8 mouse cellular contexts compared by ENCODE assay signal in the genomic region with DNA sequence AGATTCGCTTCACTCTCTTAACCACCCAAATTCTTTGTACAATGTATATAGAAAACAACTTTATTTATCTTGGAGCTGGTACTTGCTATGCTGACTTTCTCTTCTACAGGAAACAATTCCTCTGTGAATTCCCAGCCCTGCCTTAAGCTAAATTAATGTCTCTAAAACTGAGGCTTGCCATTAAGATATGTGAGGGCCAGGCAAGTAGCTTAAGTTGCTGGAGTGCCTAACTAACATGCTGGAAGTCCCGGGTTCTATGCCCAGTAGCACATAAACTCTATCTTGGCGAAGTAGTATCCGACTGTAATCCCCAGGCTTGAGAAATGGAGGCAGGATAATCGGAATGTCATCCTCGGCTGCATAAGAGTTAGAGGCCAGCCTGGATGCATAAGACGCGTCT. TPM values are rescaled to one million over a fixed set of nuclear protein-coding genes. Genes with fewer than 3 reads are reported as not detected.
DNase-seq lines count a peak whose midpoint lies in the region; ATAC-seq and TF ChIP-seq lines count a peak whose summit lies in the region.

No protein-coding gene starts in this region.

- H3K4me3 ChIP-seq in kidney, adult 2 months (ENCODE audit: insufficient read depth, low read depth, low read length), result peak overlapping the region; percentile 35; the same call in 1 of the 2 replicates
- H3K4me3 ChIP-seq in MEL (ENCODE audit: control insufficient read depth in 1 of 2, insufficient read depth in 1 of 2, low read depth in 2 of 2, low read length in 2 of 2), result peak overlapping the region; percentile 68 to 81
- H3K4me3 ChIP-seq in hindbrain, embryonic 10.5 days, result peak overlapping the region; percentile 89
- H3K4me3 ChIP-seq in midbrain, embryonic 11.5 days (ENCODE audit: low read depth, low read length), result no peak overlapping the region

- ATAC-seq in midbrain, embryonic 11.5 days (ENCODE audit: low FRiP score), result no peak

- no peak for TF ChIP-seq POLR2A in kidney, adult 2 months (IDR thresholded peaks at IDR 0.05; ENCODE audit: low read depth, low read length)
- TF ChIP-seq POLR2A in MEL (IDR thresholded peaks at IDR 0.05; ENCODE audit: control insufficient read depth in 1 of 2, insufficient read depth in 1 of 2, low read depth in 1 of 2, low read length in 2 of 2, poor library complexity in 1 of 2), result no peak

- peak overlapping the region; percentile 59; the same call in 1 of the 2 replicates for H3K27ac ChIP-seq in kidney, adult 2 months (ENCODE audit: insufficient read depth, low read depth, low read length)
- peak overlapping the region; percentile 51 for H3K27ac ChIP-seq in MEL (ENCODE audit: control insufficient read depth, low read depth, low read length)
- H3K27ac ChIP-seq in hindbrain, embryonic 10.5 days, result no peak overlapping the region
- no peak overlapping the region for H3K27ac ChIP-seq in midbrain, embryonic 11.5 days (ENCODE audit: low read depth, low read length)

- no peak for TF ChIP-seq CTCF in kidney, adult 2 months (conservative IDR thresholded peaks at IDR 0.05; ENCODE audit: insufficient read depth, insufficient read length, low read depth, low read length)
- TF ChIP-seq CTCF in MEL (IDR thresholded peaks at IDR 0.05 in 2 of 3, conservative IDR thresholded peaks at IDR 0.05 in 1 of 3; ENCODE audit: control insufficient read depth in 1 of 3, insufficient read depth in 1 of 3, low read depth in 2 of 3, low read length in 3 of 3, poor library complexity in 1 of 3, severe bottlenecking in 1 of 3), result no peak

- H3K36me3 ChIP-seq in kidney, adult 2 months (ENCODE audit: control insufficient read depth, insufficient read depth, low read length), result 0 out of 2 replicates have a peak, but pooled peaks cover 1% of the 10 kb centered on the region
- peaks cover 0 to 8% of the 10 kb centered on the region in 2 experiments; a peak in 2 of 4 replicates for H3K36me3 ChIP-seq in MEL (ENCODE audit: control insufficient read depth in 1 of 2, insufficient read depth in 2 of 2, low read length in 2 of 2)
- H3K36me3 ChIP-seq in hindbrain, embryonic 10.5 days, result no peaks in the 10 kb centered on the region
- H3K36me3 ChIP-seq in midbrain, embryonic 11.5 days (ENCODE audit: control insufficient read depth, insufficient read depth, low read length), result no peaks in the 10 kb centered on the region

- 53% methylated on average over 8 of the region's 8 CpGs for WGBS in kidney, adult 2 months
- WGBS in hindbrain, embryonic 10.5 days, result 42% methylated on average over 8 of the region's 8 CpGs
- 31% methylated on average over 8 of the region's 8 CpGs for WGBS in midbrain, embryonic 11.5 days

- H3K4me2 ChIP-seq in midbrain, embryonic 11.5 days, result peak overlapping the region; percentile 76

- no peaks in the 10 kb centered on the region for H3K9me3 ChIP-seq in MEL (replicated peaks; ENCODE audit: insufficient read depth, low read length)
- no peaks in the 10 kb centered on the region for H3K9me3 ChIP-seq in hindbrain, embryonic 10.5 days
- H3K9me3 ChIP-seq in midbrain, embryonic 11.5 days (ENCODE audit: control insufficient read depth, low read length), result no peaks in the 10 kb centered on the region

- TF ChIP-seq RAD21 in MEL (IDR thresholded peaks at IDR 0.05; ENCODE audit: low read depth, low read length), result no peak

- H3K4me1 ChIP-seq in kidney, adult 2 months (ENCODE audit: control insufficient read depth, insufficient read depth, low read length), result peaks cover 3% of the 10 kb centered on the region; the same call in 1 of the 2 replicates
- H3K4me1 ChIP-seq in MEL (ENCODE audit: control insufficient read depth in 1 of 2, insufficient read depth in 2 of 2, low read length in 2 of 2), result peaks cover 3 to 6% of the 10 kb centered on the region in 2 experiments; a peak in 2 of 4 replicates
- H3K4me1 ChIP-seq in hindbrain, embryonic 10.5 days (replicated peaks), result peaks cover 14% of the 10 kb centered on the region
- 0 out of 2 replicates have a peak, but pooled peaks cover 3% of the 10 kb centered on the region for H3K4me1 ChIP-seq in midbrain, embryonic 11.5 days (ENCODE audit: control insufficient read depth, insufficient read depth, low read length)

- H3K27me3 ChIP-seq in kidney, adult 2 months (replicated peaks; ENCODE audit: control insufficient read depth, insufficient read depth, low read length), result no peaks in the 10 kb centered on the region
- H3K27me3 ChIP-seq in MEL (ENCODE audit: control insufficient read depth in 1 of 2, insufficient read depth in 2 of 2, low read length in 2 of 2), result no peaks in the 10 kb centered on the region
- no peaks in the 10 kb centered on the region for H3K27me3 ChIP-seq in hindbrain, embryonic 10.5 days (ENCODE audit: insufficient read depth, poor library complexity, severe bottlenecking)
- H3K27me3 ChIP-seq in midbrain, embryonic 11.5 days (ENCODE audit: control insufficient read depth, insufficient read depth, low read length), result no peaks in the 10 kb centered on the region

- no peaks in the 10 kb centered on the region for H3K79me2 ChIP-seq in MEL (ENCODE audit: control insufficient read depth, insufficient read depth, low read length, poor library complexity)

- no peak for DNase-seq in kidney, adult 2 months
- no peak for DNase-seq in kidney, adult 18-20 months
- peak; percentile 72 for DNase-seq in MEL (ENCODE audit: low read depth, low spot score)
- DNase-seq in hindbrain, embryonic 10.5 days (ENCODE audit: low spot score), result no peak
- no peak for DNase-seq in midbrain, embryonic 11.5 days (ENCODE audit: low spot score, missing footprints)
- DNase-seq in embryo, embryonic 9.5 days (ENCODE audit: extremely low spot score), result no peak
- no peak for DNase-seq in embryo, embryonic 10.5 days (ENCODE audit: low spot score)
- DNase-seq in kidney, adult 9 months, result no peak

- peak in 1 of 2 experiments; percentile 4; a peak in 1 of 4 replicates for TF ChIP-seq EP300 in MEL (IDR thresholded peaks at IDR 0.05; ENCODE audit: low read depth in 1 of 2, low read length in 2 of 2)

- H3K9ac ChIP-seq in MEL (ENCODE audit: control insufficient read depth, low read depth, low read length, poor library complexity, severe bottlenecking), result peak overlapping the region; percentile 78
- no peak overlapping the region for H3K9ac ChIP-seq in midbrain, embryonic 11.5 days (ENCODE audit: low read length)

TF ChIP-seq in MEL, 35 proteins besides CTCF, POLR2A, EP300 and RAD21:
- TF ChIP-seq MYC (IDR thresholded peaks at IDR 0.05; ENCODE audit: low read depth, low read length), result no peak
- 0 out of 2 replicates have a peak, but pooled peaks have one; percentile 1 for TF ChIP-seq UBTF (IDR thresholded peaks at IDR 0.05; ENCODE audit: borderline replicate concordance, insufficient read depth, low read depth, low read length)
- no peak for TF ChIP-seq HCFC1 (IDR thresholded peaks at IDR 0.05; ENCODE audit: low read depth, low read length)
- TF ChIP-seq CHD1 (IDR thresholded peaks at IDR 0.05; ENCODE audit: low read depth, low read length), result no peak
- no peak for TF ChIP-seq RCOR1 (IDR thresholded peaks at IDR 0.05; ENCODE audit: low read depth, low read length)
- no peak for TF ChIP-seq MAFK (IDR thresholded peaks at IDR 0.05; ENCODE audit: borderline replicate concordance, low read depth, low read length)

RNA-seq across cellular contexts. Expression of gene Slc25a12, which starts 0.5 kb away (rescaled TPM):
- 72.9 and 82.5 TPM in 2 replicates for polyA plus RNA-seq in kidney, adult 2 months (2012; rRNA removed)
- total RNA-seq in MEL (2012; rRNA removed), result 63.2 and 67.4 TPM in 2 replicates
- 10 to 100 TPM in 1 of 2 experiments, not detected in 1; 98.6 TPM for polyA plus RNA-seq in MEL (2012; ENCODE audit: insufficient read depth in 1 of 2, insufficient read length in 2 of 2, low read depth in 1 of 2, low replicate concordance in 2 of 2, missing spikeins in 1 of 2)
- 34.5 and 36.4 TPM in 2 replicates for polyA plus RNA-seq in hindbrain, embryonic 10.5 days (2016; fragmentation: Nextera tagmentation; extraction: Ambion mirVana)
- 39.3 and 43.2 TPM in 2 replicates for polyA plus RNA-seq in midbrain, embryonic 11.5 days (2014; fragmentation: Nextera tagmentation; extraction: Ambion mirVana)

RNA-seq across cellular contexts. Expression of gene Hat1, which starts 20.7 kb away (rescaled TPM):
- polyA plus RNA-seq in kidney, adult 2 months (2012; rRNA removed), result 4.7 and 7.7 TPM in 2 replicates
- 167 and 190 TPM in 2 replicates for total RNA-seq in MEL (2012; rRNA removed)
- 100 to 1,000 TPM in 1 of 2 experiments, not detected in 1; 167 TPM for polyA plus RNA-seq in MEL (2012; ENCODE audit: insufficient read depth in 1 of 2, insufficient read length in 2 of 2, low read depth in 1 of 2, low replicate concordance in 2 of 2, missing spikeins in 1 of 2)
- 165 and 199 TPM in 2 replicates for polyA plus RNA-seq in hindbrain, embryonic 10.5 days (2016; fragmentation: Nextera tagmentation; extraction: Ambion mirVana)
- 193 and 201 TPM in 2 replicates for polyA plus RNA-seq in midbrain, embryonic 11.5 days (2014; fragmentation: Nextera tagmentation; extraction: Ambion mirVana)

Comparison
In these comparisons a context has a peak if more than half of its experiments do, and no peak if none do; other contexts are left out.
1. H3K27ac ChIP-seq: peak in kidney, adult 2 months (single experiment) and MEL (single experiment); none in hindbrain, embryonic 10.5 days (single experiment) and midbrain, embryonic 11.5 days (single experiment).